Mouse (Mus musculus): Measurements from ENCODE around the gene Fsd1l. TPM values are rescaled to one million over a fixed set of nuclear protein-coding genes. Genes with fewer than 3 reads are reported as not detected.
A peak's percentile ranks its signal among the peaks of the same experiment; 100 is the strongest.

Gene Fsd1l
- polyA plus RNA-seq, 1 experiment: 3.8 TPM

GRCm38 (mm10) chr4:53614576-53615225 lies 16.6 kb upstream of the Fsd1l start:
- Histone ChIP-seq H3K4me1 (ENCODE audit: control insufficient read depth, insufficient read depth, insufficient read length, low read length) (no peaks in the 10 kb centered on the region), H3K27ac (replicated peaks; ENCODE audit: low read depth, low read length) (no peak overlapping the region), H3K4me3 (ENCODE audit: insufficient read depth, low read depth, low read length) (no peak overlapping the region)

GRCm38 (mm10) chr4:53617968-53618367 lies 13.3 kb upstream of the Fsd1l start:
- Histone ChIP-seq H3K4me1 (ENCODE audit: control insufficient read depth, insufficient read depth, insufficient read length, low read length) (no peaks in the 10 kb centered on the region), H3K27ac (replicated peaks; ENCODE audit: low read depth, low read length) (no peak overlapping the region), H3K4me3 (ENCODE audit: insufficient read depth, low read depth, low read length) (no peak overlapping the region)

- Histone ChIP-seq H3K4me3 (ENCODE audit: insufficient read depth, low read depth, low read length) (no peak overlapping the region), H3K4me1 (ENCODE audit: control insufficient read depth, insufficient read depth, insufficient read length, low read length) (no peaks in the 10 kb centered on the region; the same call in 1 of the 2 replicates), H3K27ac (replicated peaks; ENCODE audit: low read depth, low read length) (no peak overlapping the region)
Observed at GRCm38 (mm10) chr4:53620104-53620503, 11.2 kb upstream of the Fsd1l start.

- Histone ChIP-seq H3K4me1 (ENCODE audit: control insufficient read depth, insufficient read depth, insufficient read length, low read length) (no peaks in the 10 kb centered on the region; the same call in 1 of the 2 replicates), H3K4me3 (ENCODE audit: insufficient read depth, low read depth, low read length) (no peak overlapping the region), H3K27ac (replicated peaks; ENCODE audit: low read depth, low read length) (no peak overlapping the region)
Observed at GRCm38 (mm10) chr4:53621084-53621483, 10.2 kb upstream of the Fsd1l start.

- no peaks in the 10 kb centered on the region; the same call in 1 of the 2 replicates for H3K4me1 ChIP-seq (ENCODE audit: control insufficient read depth, insufficient read depth, insufficient read length, low read length)
- H3K27ac ChIP-seq (replicated peaks; ENCODE audit: low read depth, low read length): no peak overlapping the region
- no peak overlapping the region for H3K4me3 ChIP-seq (ENCODE audit: insufficient read depth, low read depth, low read length)
Observed at GRCm38 (mm10) chr4:53621490-53621889, 9.8 kb upstream of the Fsd1l start.

- Histone ChIP-seq H3K4me1 (ENCODE audit: control insufficient read depth, insufficient read depth, insufficient read length, low read length) (no peaks in the 10 kb centered on the region; the same call in 1 of the 2 replicates), H3K27ac (replicated peaks; ENCODE audit: low read depth, low read length) (no peak overlapping the region), H3K4me3 (ENCODE audit: insufficient read depth, low read depth, low read length) (no peak overlapping the region)
Observed at GRCm38 (mm10) chr4:53623711-53624110, 7.6 kb upstream of the Fsd1l start.

GRCm38 (mm10) chr4:53624816-53625215 lies 6.5 kb upstream of the Fsd1l start:
- Histone ChIP-seq H3K27ac (replicated peaks; ENCODE audit: low read depth, low read length) (no peak overlapping the region), H3K4me3 (ENCODE audit: insufficient read depth, low read depth, low read length) (no peak overlapping the region), H3K4me1 (ENCODE audit: control insufficient read depth, insufficient read depth, insufficient read length, low read length) (no peaks in the 10 kb centered on the region; the same call in 1 of the 2 replicates)

- H3K4me3 ChIP-seq (ENCODE audit: insufficient read depth, low read depth, low read length): no peak overlapping the region
- no peak overlapping the region for H3K27ac ChIP-seq (replicated peaks; ENCODE audit: low read depth, low read length)
- H3K4me1 ChIP-seq (ENCODE audit: control insufficient read depth, insufficient read depth, insufficient read length, low read length): no peaks in the 10 kb centered on the region; the same call in 1 of the 2 replicates
Observed at GRCm38 (mm10) chr4:53625263-53625662, 6.0 kb upstream of the Fsd1l start.

- no peak overlapping the region for H3K4me3 ChIP-seq (ENCODE audit: insufficient read depth, low read depth, low read length)
- H3K27ac ChIP-seq (replicated peaks; ENCODE audit: low read depth, low read length): no peak overlapping the region
- no peaks in the 10 kb centered on the region; the same call in 1 of the 2 replicates for H3K4me1 ChIP-seq (ENCODE audit: control insufficient read depth, insufficient read depth, insufficient read length, low read length)
Observed at GRCm38 (mm10) chr4:53628924-53629323, 2.3 kb upstream of the Fsd1l start.

- H3K4me3 ChIP-seq (ENCODE audit: insufficient read depth, low read depth, low read length): peak overlapping the region; percentile 76
- H3K27ac ChIP-seq (replicated peaks; ENCODE audit: low read depth, low read length): no peak overlapping the region
- no peaks in the 10 kb centered on the region for H3K4me1 ChIP-seq (ENCODE audit: control insufficient read depth, insufficient read depth, insufficient read length, low read length)
Observed at GRCm38 (mm10) chr4:53630963-53631315, 332 bp upstream of the Fsd1l start.

- Histone ChIP-seq H3K4me1 (ENCODE audit: control insufficient read depth, insufficient read depth, insufficient read length, low read length) (no peaks in the 10 kb centered on the region), H3K4me3 (ENCODE audit: insufficient read depth, low read depth, low read length) (peak overlapping the region; percentile 76), H3K27ac (replicated peaks; ENCODE audit: low read depth, low read length) (0 out of 2 replicates have a peak overlapping the region, but pooled peaks have one; percentile 6)
Observed at GRCm38 (mm10) chr4:53632011-53632349, 709 bp downstream of the Fsd1l start.

GRCm38 (mm10) chr4:53635336-53635735 lies 4.1 kb downstream of the Fsd1l start:
- Histone ChIP-seq H3K4me1 (ENCODE audit: control insufficient read depth, insufficient read depth, insufficient read length, low read length) (no peaks in the 10 kb centered on the region), H3K27ac (replicated peaks; ENCODE audit: low read depth, low read length) (no peak overlapping the region), H3K4me3 (ENCODE audit: insufficient read depth, low read depth, low read length) (no peak overlapping the region)

- H3K4me3 ChIP-seq (ENCODE audit: insufficient read depth, low read depth, low read length): no peak overlapping the region
- H3K27ac ChIP-seq (replicated peaks; ENCODE audit: low read depth, low read length): no peak overlapping the region
- no peaks in the 10 kb centered on the region for H3K4me1 ChIP-seq (ENCODE audit: control insufficient read depth, insufficient read depth, insufficient read length, low read length)
Observed at GRCm38 (mm10) chr4:53637269-53637909, 6.1 kb downstream of the Fsd1l start.

GRCm38 (mm10) chr4:53638549-53639123 lies 7.4 kb downstream of the Fsd1l start:
- H3K27ac ChIP-seq (replicated peaks; ENCODE audit: low read depth, low read length): no peak overlapping the region
- H3K4me3 ChIP-seq (ENCODE audit: insufficient read depth, low read depth, low read length): no peak overlapping the region
- no peaks in the 10 kb centered on the region for H3K4me1 ChIP-seq (ENCODE audit: control insufficient read depth, insufficient read depth, insufficient read length, low read length)

GRCm38 (mm10) chr4:53658029-53658428 lies 26.8 kb downstream of the Fsd1l start:
- Histone ChIP-seq H3K4me3 (ENCODE audit: insufficient read depth, low read depth, low read length) (no peak overlapping the region), H3K27ac (replicated peaks; ENCODE audit: low read depth, low read length) (no peak overlapping the region), H3K4me1 (ENCODE audit: control insufficient read depth, insufficient read depth, insufficient read length, low read length) (no peaks in the 10 kb centered on the region)

- Histone ChIP-seq H3K4me1 (ENCODE audit: control insufficient read depth, insufficient read depth, insufficient read length, low read length) (no peaks in the 10 kb centered on the region), H3K27ac (replicated peaks; ENCODE audit: low read depth, low read length) (no peak overlapping the region), H3K4me3 (ENCODE audit: insufficient read depth, low read depth, low read length) (no peak overlapping the region)
Observed at GRCm38 (mm10) chr4:53660711-53661110, 29.4 kb downstream of the Fsd1l start.
